Mouse (Mus musculus) kidney, postnatal 4 days (tissue): Measurements from ENCODE around the gene Fzd4.

ENCODE experiments used
- DNase-seq, 2 experiments: peaks; one replicate each; pipeline ENCODE4 v3.0.0; 2021; ENCODE audit warnings: mixed read lengths in 2 of 2

Fzd4 gene

GRCm38 (mm10) chr7:89401136-89401858 lies 2.9 kb upstream of the Fzd4 start:
- DNase-seq, result no peak

DNA sequence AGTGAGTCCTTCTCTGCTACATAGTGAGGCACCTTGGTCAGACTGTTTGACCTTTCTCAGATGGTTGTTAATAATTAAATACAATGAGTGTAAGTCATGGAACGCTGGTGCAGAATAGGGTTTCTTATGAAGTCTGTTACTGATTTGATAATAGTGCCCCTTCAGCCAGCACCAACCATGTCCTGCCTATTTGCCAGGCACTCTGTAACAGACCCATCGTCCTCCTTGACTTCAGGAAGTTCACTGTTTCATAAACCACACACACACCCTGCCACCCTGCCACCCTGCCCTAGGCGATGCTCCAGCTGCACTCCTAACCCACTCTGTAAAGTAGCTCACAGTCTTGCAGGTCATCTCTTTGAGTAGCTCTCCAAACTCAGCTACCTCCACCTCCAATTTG lies 2.2 kb upstream of the Fzd4 start:
- DNase-seq, result peak in 1 of 2 experiments; percentile 66

- DNase-seq, result peak; percentile 84 to 91
Observed at GRCm38 (mm10) chr7:89403053-89403972, 842 bp upstream of the Fzd4 start.

DNA sequence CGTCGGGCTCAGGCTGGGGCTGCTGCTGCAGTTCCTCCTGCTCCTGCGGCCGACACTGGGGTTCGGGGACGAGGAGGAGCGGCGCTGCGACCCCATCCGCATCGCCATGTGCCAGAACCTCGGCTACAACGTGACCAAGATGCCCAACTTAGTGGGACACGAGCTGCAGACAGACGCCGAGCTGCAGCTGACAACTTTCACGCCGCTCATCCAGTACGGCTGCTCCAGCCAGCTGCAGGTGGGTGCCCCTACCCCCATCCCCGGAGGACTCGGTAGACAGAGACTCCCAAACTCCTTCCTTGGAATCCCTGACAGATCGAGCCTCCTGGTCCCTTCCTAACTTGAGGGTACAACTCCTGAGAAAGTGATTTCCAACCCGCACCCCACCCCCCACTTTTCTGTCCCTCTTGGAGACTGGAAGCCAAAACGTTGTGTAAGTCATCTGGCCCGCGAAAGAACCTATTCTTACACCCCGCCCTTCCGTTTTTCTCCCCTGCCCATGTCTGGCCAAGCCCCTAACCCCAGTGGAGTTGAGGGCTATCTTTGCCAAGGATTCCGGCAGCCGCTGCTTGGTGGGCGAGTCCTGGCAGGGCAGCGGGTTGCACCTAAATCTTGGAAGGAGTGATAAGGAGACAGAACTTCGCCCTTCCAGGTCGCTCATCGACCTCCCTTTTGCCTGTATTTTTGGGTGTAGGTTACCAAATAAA lies 732 bp downstream of the Fzd4 start:
- peak; percentile 49 to 62 for DNase-seq

- no peak for DNase-seq
Observed at GRCm38 (mm10) chr7:89406011-89406410, 1.9 kb downstream of the Fzd4 start.

DNA sequence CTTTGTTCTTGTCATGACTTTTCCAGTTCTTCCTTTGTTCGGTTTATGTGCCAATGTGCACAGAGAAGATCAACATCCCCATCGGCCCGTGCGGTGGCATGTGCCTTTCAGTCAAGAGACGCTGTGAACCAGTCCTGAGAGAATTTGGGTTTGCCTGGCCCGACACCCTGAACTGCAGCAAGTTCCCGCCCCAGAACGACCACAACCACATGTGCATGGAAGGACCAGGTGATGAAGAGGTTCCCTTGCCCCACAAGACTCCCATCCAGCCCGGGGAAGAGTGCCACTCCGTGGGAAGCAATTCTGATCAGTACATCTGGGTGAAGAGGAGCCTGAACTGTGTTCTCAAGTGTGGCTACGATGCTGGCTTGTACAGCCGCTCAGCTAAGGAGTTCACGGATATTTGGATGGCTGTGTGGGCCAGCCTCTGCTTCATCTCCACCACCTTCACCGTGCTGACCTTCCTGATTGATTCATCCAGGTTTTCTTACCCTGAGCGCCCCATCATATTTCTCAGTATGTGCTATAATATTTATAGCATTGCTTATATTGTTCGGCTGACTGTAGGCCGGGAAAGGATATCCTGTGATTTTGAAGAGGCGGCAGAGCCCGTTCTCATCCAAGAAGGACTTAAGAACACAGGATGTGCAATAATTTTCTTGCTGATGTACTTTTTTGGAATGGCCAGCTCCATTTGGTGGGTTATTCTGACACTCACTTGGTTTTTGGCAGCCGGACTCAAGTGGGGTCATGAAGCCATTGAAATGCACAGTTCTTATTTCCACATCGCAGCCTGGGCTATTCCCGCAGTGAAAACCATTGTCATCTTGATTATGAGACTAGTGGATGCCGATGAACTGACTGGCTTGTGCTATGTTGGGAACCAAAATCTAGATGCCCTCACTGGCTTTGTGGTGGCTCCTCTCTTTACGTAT lies 3.1 kb downstream of the Fzd4 start:
- no peak for DNase-seq

DNA sequence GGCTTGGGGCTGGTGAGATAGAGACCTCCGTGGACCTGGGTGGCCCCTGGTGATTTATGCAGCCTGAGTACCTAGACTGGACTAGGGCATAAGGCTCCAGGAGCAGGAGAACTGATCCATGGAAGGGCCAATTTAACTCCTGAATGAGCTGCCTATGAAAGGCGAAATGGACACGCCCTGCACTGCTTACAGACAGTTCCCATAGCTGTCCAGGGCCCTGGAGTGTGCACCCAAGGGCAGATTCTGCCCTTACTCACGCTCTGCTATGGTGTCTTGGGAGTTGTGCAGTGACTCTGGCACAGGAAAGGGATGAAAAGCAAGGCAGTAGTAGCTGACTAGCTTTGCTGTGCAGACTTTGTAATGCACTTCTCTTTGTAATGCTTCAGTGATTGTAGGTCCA lies 6.1 kb downstream of the Fzd4 start:
- no peak for DNase-seq

GRCm38 (mm10) chr7:89411346-89411745 lies 7.2 kb downstream of the Fzd4 start:
- DNase-seq, result peak; percentile 62 to 70

- no peak for DNase-seq
Observed at GRCm38 (mm10) chr7:89412094-89412493, 7.9 kb downstream of the Fzd4 start.

- DNase-seq, result no peak
Observed at GRCm38 (mm10) chr7:89416027-89416426, 11.9 kb downstream of the Fzd4 start.

- DNase-seq, result no peak
Observed at GRCm38 (mm10) chr7:89417707-89418106, 13.6 kb downstream of the Fzd4 start.

- DNase-seq, result peak in 1 of 2 experiments; percentile 35
Observed at GRCm38 (mm10) chr7:89418127-89418653, 14.0 kb downstream of the Fzd4 start.

- no peak for DNase-seq
Observed at GRCm38 (mm10) chr7:89418917-89419679, 14.9 kb downstream of the Fzd4 start.

DNA sequence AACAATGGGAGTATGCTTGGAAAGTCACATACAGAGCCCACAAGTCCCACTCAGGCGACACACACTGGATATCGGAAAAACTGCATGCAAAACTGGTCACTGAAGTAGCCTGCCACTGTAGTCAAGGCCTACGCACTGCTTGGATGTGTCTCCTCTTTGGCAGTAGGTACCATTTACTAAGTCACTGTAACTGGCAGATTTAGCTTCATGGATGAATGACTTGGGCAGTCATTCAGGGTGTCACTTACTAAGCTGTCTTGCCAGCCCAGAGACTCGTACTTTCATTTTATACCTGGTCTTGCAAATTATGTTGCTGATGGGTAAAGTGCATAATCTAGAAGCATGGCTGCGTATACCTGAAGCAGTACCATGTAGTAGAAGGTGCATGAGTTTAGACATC lies 17.1 kb downstream of the Fzd4 start:
- DNase-seq, result no peak

- no peak for DNase-seq
Observed at GRCm38 (mm10) chr7:89422650-89423049, 18.5 kb downstream of the Fzd4 start.

DNA sequence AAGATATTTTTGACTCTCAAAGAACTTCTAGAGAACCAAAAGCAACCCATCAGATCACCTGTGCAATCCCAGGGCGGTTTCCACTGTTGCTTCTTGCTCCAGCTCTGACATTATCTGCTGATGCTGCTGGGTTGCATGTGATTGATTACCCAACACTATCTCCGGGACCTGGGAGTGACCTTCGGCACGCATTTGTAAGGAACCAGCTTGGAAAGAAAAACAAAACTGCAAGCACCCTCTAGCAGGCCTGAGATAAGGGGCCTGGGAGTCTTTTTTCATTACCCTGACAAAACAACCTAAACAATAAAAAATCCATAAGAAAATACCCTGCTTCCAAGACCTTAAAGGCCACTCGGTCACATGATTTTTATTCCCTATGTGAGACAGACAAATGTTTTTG lies 19.0 kb downstream of the Fzd4 start:
- DNase-seq, result no peak

DNA sequence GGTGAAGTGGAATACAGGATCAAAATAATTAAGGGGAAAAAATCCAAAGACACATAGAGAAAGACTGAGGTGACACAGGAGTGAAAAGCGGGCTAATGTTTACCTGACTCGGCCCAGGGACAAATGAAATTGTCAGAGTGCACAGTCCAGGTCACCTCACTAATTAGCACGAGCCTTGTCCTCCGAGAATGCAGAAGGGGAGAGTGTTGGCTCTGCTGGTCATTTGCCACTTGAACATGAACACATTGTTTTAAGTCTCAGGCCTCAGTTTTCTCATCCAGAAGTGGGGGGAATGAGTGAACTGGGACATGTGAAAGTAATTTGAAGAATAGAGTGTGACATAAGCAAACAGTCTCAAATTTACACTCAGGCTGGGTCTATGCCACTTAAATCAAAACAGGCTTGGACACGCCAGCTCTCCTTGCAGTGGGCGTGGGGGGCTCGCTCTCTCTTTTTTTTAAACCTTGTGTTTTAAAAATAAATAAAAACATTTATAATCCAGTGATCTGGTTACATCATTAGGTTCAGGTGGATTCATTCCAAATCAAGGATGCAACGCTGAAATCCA lies 19.6 kb downstream of the Fzd4 start:
- DNase-seq, result no peak

DNA sequence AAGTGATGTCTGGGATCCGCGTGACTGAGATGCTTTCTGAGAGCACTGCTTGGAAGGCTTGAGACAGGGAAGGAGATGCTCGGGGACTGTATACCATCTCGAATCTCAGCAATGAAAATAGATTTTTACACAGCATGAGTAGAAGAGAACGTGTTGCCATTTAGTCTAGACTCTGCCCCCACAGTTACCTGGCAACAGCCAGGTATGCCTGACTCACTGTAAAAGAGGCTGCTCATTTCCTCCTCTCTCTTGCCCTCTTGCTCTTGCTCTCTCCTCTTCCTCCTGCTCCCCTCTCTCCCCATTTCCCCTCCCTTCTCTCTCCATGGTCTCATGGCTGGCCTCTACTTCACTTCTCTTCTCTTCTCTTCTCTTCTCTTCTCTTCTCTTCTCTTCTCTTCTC lies 20.5 kb downstream of the Fzd4 start:
- DNase-seq, result no peak

GRCm38 (mm10) chr7:89425803-89426725 lies 21.9 kb downstream of the Fzd4 start:
- no peak for DNase-seq

DNA sequence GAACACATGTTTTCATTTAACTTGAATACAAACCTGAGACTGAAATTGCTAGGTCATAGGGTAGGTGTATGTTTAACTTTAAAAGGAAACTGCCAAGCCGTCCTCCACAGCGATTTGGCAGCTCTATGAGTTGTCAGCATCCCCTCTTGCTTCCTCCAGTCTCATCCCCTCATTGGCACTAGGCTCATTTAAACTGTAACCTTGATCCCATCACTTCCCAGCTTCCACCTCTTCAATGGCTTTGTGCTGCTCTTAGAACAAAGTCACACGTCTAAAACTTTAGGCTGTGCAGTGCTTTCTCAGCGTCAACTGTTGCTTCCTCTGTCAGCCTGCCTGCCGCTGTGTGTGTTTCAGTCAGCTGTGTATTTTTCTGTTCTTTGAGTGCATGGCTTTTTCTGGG lies 22.9 kb downstream of the Fzd4 start:
- no peak for DNase-seq
